Mouse (Mus musculus): ENCODE measurements at regions not wholly inside any gene's neighbourhood (a gene's known extent, or its start where the extent isn't known, plus 50 kb on each side); places are given as distances from the start of the nearest gene placed in this dataset.

DNA sequence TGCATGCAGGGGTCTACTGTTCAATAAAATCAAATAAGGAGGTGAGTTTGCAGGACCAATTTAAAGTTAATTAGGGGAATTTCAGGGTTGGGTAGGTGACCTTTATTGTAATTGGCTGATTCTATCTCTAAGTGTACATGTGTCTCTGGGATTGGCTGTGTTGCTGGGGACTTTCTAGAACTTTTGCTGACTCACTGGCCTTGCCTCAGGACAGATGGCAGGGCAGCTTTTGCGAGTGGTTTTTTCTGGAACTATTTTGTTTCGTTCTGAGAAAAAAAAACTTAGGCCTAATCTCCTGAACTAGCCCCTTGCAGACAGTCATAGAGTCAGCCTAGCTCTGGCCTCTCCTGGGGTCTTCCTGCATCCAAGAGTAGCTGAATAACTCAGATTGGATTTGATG lies 249.3 kb upstream of the Mdga2 start:
- no peak for DNase-seq (ENCODE audit: low read depth, low spot score)

DNA sequence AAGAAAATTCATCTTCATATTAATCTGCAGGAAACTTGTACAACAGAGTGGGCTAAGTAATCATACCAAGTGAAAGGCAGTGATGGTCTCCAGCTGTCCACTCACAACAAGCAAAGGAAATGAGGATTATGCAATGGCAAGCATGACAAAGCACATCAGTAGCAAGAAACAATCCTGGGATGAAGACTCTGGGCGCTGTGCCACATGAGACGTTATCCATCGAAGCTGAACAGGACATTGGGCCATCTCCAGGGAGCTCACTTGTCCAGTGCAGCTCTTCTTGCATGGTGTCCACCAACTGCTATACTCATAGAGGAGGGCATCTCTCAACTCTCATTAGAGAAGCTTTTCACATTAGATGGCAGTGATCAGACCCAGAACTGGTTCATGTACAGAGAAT lies 248.7 kb upstream of the Mdga2 start:
- DNase-seq (ENCODE audit: low read depth, low spot score) = peak; percentile 6

DNA sequence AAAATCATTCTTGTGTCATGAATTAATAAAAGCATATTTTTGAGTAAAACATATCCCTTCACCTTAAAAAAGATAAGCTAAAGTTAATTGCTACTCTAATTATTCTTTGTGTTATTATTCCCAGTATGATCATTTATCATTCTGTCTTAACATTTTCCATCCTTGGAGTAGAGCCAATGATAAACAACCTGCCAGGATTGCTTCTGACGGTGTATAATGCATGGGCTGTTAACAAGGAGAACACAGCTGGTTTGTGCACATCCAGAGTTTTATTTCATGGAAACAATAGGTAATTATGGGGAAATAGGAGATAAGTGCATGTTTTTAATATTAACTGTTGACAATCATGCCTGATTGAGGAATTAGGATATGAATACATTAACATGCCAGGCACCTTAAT lies 226.8 kb upstream of the Mdga2 start:
- no peak for DNase-seq (ENCODE audit: low read depth, low spot score)

DNA sequence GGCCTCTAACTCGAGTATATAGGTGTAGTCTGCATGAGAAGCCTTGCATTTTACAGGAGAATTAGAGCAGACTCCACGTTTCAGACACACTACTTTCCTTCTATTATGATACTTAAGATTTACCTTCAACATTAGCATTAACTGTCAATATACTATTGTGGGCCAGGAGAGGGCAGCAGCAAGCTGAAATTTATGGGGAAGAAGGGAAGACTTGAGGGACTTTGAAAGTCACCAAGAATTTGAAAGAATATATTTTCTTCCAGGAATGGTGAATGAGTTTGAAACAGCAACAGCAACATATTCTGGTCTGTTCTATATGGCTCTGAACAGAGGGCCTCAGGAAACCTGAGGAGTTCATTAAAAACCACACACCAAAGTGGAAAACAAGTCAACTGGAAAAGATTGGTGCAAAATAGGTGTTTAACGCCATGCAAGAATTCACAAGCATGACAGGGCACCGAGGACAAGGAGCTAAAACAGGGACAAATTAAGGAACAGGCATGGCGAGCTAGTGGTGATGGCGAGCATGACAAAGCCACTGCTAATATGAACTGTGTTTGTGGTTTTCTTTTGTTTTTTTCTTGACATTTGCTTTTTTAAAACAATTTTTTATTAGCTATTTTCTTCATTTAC lies 208.1 kb upstream of the Mdga2 start:
- DNase-seq (ENCODE audit: low read depth, low spot score) = no peak

DNA sequence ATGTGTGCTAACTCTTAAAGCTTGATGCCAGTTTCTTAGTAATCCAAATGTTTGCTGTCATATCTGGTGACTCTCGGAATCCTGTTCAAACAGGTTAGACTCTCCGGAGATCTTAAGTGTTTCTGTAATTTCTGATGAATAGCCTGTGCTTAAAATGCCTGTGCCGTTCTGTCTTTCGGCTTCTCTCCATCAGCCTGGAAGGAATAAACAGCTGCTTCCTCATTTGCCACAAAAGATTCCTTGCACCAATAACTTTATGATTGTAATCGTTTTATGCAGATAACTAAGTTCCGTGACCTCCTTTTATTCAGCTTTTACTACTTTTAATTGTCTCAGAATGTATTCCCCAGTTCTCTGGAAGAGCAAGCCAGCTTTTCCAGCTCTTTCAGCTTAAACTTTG lies 204.5 kb upstream of the Mdga2 start:
- DNase-seq (ENCODE audit: low read depth, low spot score) = no peak

DNA sequence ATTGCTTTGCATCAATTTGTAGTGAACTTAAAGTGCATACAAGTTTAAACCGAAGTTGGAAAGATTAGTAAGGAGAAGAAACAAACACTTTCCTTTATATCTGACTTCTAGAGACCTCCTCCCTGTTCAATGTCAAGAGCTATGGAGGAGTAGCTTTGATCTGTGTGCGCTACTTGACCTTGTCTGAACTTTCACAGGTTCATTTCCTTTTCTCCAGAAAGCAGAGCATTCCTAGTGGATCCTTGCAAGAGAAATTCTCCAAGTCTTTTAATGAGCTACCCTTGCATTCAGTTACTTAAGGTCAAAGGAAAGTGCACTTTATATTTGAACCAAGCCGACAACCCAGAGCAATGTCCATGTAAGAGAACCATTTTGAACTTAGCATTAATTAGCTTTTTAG lies 177.2 kb upstream of the Mdga2 start:
- DNase-seq (ENCODE audit: low read depth, low spot score) = no peak

DNA sequence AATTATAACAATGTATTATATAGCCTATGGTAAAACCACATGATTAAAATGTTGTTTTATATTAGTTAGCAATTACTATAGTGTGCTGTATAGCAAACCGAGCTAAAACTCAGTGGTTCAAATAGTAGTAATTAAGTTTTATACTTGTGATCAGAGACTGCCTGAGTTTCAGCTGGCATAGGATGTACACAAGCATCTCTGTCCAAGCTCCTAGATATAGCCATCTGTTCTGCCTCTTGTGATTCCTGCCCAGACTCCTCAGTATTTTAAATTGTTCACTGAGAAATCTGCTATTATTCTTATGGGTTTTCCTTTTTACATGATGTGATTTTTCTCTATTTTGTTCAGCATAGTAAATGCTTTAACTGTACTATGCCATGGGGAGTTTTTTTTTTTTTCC lies 152.2 kb upstream of the Mdga2 start:
- DNase-seq (ENCODE audit: low read depth, low spot score) = no peak

DNA sequence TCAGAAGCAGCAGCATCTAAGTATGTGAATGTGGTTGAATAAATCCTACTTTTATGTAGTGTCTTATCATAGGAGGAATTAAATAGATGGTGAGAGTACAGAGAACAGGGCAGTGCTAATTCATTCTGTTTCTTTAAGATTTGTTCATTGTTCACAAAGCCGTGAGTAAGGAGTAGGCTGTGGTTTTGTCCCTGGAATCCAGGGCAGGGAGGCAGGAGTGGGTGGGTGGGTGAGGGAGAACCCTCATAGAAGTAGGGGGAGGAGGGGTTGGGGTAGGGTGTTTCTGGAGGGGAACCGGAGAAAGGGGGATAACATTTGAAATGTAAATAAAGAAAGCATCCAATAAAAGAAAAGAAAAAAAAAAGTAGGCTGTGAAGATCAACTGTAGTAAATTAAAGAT lies 126.2 kb upstream of the Mdga2 start:
- no peak for DNase-seq (ENCODE audit: low read depth, low spot score)

DNA sequence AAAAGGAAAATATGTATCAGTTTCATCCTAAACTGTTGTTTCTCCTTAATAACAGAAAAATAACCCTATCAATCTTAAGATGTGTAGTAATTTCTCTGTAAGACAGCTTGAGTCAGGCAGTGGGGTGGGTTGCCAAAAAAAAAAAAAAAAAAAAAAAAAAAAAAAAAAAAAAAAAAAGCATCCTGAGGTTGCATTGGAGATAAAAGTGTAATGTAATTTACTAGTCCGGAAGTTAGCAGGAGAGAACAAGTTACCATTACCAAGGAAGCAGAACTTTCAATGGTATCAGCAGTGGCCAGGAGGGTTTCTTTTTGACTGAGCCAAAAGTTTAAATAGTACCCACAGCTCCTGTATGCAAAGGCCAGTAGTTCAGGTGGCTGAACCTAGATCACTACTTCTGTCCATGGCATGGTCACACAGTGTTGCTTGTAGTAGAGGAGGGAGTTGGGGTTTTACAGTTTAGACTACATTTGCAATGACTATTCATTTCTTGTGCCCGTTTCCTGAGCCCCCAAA lies 110.2 kb upstream of the Mdga2 start:
- DNase-seq (ENCODE audit: low read depth, low spot score) = no peak

DNA sequence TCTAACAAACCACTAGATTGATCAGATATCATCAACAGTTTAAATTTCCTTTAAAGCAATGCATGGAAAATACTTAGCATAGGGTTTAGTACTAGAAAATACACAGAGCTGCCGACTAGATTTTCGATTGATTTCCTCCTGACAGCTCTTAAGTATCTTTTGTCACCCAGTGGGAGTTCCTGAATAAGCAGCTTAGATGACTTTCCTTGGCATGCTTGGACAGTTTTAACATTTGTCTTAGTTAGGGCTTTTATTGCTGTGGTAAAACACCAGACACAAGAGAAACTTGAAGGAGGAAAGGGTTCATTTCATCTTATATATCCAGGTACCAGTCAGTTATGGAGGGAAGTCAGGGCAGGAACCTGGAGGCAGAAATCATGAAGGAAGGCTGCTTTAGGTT lies 104.0 kb upstream of the Mdga2 start:
- no peak for DNase-seq (ENCODE audit: low read depth, low spot score)

DNA sequence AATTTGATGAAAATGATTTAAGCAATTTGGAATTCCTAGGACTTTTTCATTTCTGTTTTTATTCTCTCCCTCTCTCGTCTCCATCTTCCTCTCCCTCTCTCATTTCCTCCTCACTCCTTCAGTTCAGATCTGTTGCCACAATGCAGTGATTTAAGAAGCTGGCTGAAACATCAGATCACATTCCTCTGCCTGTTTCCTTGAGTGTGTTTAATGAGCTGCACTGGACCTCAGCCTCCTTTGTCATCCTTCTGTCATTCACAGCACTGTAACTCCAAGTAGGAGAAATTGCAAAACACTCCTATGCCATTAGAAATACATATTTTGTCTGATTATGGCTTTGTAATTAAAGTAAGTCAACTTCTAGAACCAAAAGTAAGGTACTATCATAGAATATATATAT lies 103.5 kb upstream of the Mdga2 start:
- no peak for DNase-seq (ENCODE audit: low read depth, low spot score)

DNA sequence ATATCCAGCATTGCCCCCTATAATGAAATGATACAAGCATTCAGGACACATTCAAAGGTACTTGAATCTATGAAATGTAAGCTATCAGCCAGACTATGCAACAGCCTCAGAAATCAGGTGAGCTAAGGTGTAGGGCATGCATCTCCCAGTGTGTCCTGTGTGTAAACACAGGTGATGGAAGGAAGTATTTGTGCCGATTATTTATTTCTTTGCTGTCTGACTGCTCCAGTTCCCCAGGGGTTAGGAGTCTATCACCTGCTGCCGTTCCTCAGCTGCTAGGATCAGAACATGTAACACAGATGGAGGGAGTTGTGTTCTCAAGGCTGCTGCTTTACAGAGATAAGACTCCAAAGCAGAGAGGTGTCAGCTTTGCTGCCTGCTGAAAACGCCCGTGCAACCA lies 103.0 kb upstream of the Mdga2 start:
- no peak for DNase-seq (ENCODE audit: low read depth, low spot score)

DNA sequence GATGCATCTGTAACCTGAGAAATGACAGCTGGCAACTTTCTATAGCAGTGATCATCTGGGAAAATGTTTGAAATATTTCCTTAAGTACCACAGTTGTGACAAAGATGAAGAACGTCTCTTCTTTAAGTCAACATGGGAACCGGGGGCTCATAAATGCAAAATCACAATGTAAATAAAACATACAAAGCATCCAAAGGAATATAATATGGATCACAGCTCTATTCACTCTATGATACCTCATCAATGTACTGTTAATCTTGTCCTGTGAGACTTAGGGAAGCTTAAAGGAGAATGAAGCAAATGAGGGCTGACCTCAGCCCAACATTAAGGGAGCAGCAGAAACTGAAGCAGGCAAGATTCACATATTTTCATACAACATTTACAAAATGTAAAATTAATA lies 96.3 kb upstream of the Mdga2 start:
- DNase-seq (ENCODE audit: low read depth, low spot score) = no peak

DNA sequence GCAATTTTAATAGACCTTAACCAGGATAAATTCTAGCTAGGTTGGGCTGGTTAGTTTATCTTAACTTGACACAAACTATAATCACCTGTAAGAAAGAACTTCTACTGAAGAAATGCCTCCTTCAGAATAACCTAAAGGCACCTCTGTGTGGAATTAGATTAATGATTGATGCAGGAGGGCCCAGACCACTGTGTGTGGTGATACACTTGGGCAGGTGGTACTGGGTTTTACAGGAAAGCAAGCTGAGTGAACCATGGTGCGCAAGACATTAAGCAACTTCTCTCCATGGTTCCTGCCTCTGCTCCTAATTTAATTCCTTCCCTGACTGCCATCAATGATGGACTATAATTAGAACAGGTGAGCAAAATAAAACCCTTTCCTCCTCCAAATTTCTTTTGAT lies 77.9 kb upstream of the Mdga2 start:
- no peak for DNase-seq (ENCODE audit: low read depth, low spot score)

DNA sequence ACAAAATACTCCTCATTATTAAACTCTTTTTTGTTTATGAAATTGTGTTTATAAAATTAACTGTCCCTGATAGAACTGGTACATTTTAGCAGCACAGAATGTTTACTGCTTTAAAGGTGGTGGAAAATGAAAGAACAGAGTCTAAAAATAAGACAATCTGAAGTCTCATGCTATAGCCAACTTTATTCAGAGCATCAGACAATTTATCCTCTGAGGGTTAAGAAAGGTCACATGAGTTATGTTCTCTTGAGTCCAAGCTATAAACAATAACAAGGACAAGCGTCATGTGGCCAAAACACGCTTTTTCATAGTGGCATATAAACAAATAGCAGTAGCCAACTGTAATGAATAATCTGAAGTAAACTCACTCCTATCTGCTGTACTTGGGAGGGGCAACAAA lies 67.7 kb upstream of the Mdga2 start:
- no peak for DNase-seq (ENCODE audit: low read depth, low spot score)

DNA sequence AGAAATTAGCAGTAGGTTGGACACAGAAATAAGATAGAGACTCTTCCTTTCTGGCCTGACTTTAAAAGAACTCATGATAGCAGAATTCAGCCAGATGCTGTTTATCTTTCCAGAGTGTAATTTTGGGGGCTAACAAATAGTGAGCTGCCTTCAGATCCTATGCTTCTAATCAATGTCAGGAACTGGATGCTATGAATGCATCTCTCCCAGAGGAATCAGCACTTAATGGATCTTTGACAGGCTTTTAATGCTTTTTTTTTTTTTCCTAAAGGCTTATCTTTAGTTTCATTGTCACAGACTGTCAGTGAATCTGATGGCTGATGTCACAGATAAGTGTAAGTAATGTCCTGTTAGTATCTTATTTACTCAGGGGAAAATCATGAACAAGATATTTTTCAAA lies 50.5 kb upstream of the Mdga2 start:
- DNase-seq (ENCODE audit: low read depth, low spot score) = no peak

DNA sequence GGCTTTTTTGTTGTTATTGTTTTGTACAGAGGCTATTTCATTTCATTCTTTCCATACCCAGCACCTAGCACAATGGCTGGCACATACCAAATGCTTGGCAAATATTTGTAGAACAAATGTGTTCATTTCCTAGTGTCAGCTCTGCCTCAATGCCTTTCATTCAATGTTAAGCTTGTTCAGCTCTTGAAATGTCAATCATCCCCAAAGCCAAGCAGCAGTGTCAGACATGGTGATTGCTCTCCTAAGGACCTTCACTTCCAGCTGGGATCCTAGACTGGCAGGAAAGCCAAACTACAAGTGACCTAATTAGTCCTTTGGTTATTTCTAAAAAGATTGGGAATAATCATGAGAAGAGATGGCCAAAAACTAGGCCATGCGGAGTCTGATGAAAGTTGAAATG lies 50.0 kb upstream of the Mdga2 start:
- DNase-seq (ENCODE audit: low read depth, low spot score) = no peak
